Mouse (Mus musculus): ENCODE data around the gene Krt83. TPM values are rescaled to one million over a fixed set of nuclear protein-coding genes. Genes with fewer than 3 reads are reported as not detected.
"Not testable (repeated sequence)": the region's sequence is repeated elsewhere in the genome, so short reads cannot be mapped to it uniquely, and the experiment has no call there.

Gene Krt83
- total RNA-seq (2021), result not detected
- long read RNA-seq, experiment 1, result 0 reads
- long read RNA-seq, experiment 2, result 0 reads

DNA sequence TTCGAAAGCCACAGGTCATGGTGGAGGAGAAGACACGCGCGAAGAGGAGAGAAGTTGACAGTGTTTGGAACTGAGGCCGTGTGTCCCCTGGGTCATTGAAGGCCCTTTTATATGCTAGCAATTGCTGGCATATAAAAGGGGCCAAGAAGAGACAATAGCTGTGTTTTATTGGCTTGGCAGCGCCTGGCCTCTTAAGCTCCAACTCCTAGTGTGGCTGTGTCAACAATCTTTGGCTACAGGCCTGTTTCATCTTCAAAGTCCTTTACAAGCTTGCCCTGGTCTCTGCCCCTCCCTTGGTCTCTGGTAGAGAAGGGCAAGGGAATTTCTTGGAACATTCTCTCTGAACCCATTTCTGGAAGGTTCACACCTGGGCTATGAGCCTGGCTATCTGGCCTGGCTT lies at the start of gene Krt83:
TSS of gene Krt83 (minus strand) at position 82 of the 400 bp plus-strand sequence.
- intact Hi-C loops (cut with DNase I), result no loop called here
- no peak for DNase-seq

DNA sequence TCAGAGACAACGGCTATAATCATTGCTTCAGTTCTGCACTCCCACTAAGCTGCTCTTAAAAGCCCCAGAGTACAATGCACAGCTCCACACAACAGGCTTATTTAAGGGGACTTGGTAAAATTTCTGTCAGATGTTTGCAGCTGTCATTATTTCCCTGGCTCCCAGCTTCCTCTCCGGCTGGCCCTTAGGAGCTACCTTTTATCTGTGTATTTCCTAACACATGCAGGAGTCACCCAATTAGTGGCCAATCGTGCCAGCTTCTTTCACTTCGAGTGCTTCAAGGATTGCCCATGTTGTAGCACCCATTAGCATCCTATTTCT lies 47.2 kb upstream of the Krt83 start:
- no peak for DNase-seq

DNA sequence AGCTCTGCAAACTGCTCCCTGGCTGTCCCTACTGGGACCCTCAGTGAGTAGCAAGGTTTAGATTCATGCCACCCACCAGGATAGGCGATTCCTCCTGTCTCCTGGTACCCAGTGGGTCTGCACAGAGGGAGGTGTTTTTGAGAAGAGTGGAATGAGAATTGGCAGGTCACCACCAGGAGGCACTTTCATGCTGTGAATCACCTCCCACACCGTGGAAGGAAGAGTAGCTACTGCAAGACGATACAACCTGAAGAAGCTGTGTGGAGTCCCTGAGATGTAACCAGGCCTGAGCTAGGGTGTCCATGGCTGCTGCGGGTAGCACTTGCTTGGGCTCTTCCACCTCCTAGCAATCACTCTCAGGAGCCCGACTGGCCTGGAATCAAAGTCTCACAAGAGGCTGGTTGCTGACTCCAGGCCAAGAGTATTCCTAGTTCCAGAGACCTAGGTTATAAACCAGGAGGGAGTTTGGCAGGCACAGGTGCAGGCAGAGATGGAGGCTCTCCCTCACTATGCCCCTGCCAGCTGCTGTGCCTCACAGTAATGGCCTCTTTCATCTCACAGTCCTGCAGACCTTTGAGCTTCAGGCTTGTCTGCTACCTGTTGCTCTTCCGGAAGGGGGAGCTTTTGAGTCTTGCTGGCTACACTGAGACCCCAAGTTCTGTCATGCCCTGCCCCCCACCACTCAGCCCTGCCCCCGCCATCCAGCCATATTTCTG lies 46.7 kb upstream of the Krt83 start:
- no peak for DNase-seq

More for the DNA sequence above, 47.2 kb upstream of the Krt83 start:
- intact Hi-C loops (cut with DNase I), result loop anchor here (5.0 kb wide), 1 partner anchor 234 kb away; no protein-coding TSS in a partner anchor

DNA sequence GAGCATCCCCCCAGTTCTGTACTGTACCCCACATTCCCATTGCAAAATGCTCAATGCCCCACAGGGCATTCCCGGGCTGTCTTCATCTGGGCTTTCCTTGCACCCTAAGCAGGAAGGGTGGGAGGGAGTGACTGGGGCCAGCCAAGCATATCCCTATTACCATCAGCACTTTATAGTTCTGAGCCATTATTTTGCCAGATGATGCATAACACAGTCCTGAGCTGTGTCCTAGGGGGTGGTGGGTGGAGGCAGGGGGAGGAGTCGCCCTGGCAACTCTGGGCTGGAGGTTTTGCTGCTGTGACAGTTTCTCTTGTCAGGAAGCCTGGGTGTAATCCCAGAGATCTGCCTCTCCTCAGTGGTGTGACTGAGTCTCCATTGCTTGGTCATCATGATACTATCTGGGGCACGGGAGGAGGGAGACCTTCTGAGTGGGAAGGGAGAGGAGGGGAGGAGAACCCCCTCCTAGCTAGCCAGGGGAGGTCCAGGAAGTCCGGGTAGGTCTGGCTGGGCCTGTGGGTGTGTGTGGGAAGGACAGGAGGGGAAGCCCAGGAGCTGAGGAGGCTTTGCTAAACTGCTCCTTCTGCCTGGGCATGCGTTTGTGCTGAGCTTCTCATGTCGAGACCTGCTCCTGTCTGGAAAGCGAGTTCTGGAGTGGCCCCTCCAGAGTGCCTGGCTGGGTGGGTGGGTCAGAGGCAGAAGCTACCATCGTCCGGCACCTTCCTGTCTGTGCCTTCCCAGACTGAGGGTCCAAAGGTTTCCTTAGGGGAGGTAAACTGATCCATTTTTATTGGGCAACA lies 44.9 kb upstream of the Krt83 start:
- no peak for DNase-seq
- intact Hi-C loops (cut with DNase I), result loop anchor here (5.0 kb wide), 1 partner anchor 236 kb away; no protein-coding TSS in a partner anchor

More for the DNA sequence above, 46.7 kb upstream of the Krt83 start:
- intact Hi-C loops (cut with DNase I), result loop anchor here (5.0 kb wide), 1 partner anchor 234 kb away; no protein-coding TSS in a partner anchor

DNA sequence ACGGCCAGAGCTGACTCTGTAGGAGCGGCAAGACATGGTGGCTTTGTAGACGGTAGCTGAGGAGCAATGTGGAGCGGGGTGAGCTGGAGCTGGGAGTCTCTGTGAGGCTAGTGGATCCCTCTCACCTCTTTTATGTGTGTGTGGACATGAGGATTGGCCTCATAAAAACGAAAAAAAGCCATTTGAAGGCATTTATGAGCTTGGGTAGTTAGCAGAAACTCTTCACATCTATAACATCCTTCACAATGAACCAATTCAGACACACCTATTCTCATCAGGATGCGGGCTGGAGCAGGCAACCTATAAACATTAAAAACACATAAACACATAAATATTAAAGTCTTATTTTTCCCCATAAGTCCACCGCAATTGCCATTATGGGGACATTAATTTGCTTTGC lies 41.4 kb upstream of the Krt83 start, which contains the start of gene Krt84:
TSS of gene Krt84 (minus strand) at position 101 of the 400 bp plus-strand sequence.
- no peak for DNase-seq
- intact Hi-C loops (cut with DNase I), result no loop called here

DNA sequence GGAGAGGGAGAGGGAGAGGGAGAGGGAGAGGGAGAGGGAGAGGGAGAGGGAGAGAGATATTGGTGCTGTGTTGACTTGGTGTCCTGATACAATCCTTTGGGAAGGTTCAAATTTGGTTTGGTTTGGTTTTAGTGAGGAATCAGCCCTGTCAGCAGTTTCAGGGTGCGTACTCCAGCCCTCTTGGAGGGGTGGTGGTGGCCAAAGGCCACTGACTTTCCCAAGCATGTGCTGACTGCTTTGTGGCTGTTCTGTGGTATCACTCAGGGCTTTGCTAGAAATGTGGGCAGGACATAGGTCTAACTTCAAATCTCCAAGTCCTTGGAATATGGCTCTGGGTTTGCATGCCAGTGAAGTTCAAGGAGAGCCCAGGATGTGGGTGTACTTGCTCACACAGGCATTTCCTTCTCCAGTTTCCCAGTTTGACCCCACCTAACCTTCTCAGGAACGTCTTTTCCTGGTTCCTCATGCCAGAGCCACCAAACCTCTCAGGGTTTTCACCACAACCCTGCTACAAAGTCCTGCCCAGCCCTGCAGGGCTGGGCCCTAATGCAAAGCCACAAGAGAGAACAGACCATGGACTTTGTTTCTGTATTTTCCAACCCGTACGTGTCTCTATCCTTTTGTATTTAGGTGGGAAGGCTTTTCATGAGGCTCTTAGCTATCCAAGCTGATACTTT lies 31.4 kb upstream of the Krt83 start:
- intact Hi-C loops (cut with DNase I), result loop anchor here (5.0 to 10.0 kb wide), 2 partner anchors 450 to 542 kb away; no protein-coding TSS in a partner anchor

DNA sequence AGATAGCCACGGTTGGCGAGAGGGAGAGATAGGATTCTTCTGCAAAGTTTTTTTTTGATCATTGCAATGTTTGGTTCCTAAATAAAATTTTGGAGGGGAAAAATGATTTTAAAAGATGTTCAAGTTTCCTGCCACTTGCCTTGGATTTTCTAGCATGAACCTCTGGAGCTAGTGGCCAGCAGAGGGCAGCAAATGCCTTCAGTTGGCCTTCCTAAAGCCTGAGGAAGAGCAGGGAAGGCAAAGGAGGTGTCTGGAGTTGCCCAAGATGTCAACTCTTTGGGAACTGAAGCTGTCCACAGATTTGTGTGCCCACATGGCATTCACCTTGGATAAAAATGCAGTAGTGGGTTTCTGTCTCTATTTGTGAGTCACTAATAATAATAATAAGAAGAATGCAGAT lies 28.5 kb upstream of the Krt83 start:
- intact Hi-C loops (cut with DNase I), result loop anchor here (2.0 to 10.0 kb wide), 4 partner anchors 179 to 545 kb away; no protein-coding TSS in a partner anchor

More for the DNA sequence above, 31.4 kb upstream of the Krt83 start:
- no peak for DNase-seq

DNA sequence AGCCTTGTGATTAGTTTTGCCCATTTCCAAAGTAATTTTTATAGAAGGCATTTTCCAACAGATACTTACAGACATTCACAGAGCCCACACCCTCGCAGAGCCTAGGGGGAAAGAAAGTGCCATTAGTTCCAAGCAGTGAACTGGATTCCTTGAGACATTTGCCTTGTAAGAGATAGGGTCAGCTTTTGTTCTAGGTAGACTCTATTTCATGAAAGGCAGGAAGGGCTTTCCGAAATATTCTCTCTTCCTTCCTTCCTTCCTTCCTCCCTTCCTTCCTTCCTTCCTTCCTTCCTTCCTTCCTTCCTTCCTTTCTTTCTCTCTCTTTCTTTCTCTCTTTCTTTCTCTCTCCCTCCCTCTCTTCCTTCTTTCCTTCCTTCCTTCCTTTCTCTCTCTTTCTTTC lies 25.8 kb upstream of the Krt83 start, which contains the start of gene Gm49425:
TSS of gene Gm49425 (minus strand) at position 101 of the 400 bp plus-strand sequence.
- DNase-seq, result not testable (repeated sequence)
- intact Hi-C loops (cut with DNase I), result loop anchor here (2.0 kb wide), 1 partner anchor 84 kb away; no protein-coding TSS in a partner anchor

More for the DNA sequence above, 28.5 kb upstream of the Krt83 start:
- peak; percentile 50 to 58 for DNase-seq

DNA sequence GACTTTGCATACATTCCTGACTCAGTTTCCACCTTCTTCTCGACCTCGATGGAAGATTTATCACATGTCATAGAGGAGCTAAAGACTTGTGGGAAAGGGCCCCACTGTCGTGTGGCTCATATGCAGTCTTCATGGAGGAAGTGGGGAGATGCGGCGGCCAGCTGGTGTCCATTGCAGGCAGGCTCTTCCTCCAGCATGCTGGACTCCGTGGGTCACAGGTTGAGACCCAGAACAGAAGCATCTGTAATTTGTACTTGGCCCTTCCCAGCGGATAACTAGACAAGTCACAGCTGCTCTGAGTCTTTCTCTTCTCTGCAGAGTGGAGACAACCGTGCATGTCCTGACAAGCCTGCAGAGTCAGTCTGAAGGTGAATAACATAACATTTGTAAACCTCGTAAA lies 16.9 kb upstream of the Krt83 start:
- intact Hi-C loops (cut with DNase I), result no loop called here
- no peak for DNase-seq

DNA sequence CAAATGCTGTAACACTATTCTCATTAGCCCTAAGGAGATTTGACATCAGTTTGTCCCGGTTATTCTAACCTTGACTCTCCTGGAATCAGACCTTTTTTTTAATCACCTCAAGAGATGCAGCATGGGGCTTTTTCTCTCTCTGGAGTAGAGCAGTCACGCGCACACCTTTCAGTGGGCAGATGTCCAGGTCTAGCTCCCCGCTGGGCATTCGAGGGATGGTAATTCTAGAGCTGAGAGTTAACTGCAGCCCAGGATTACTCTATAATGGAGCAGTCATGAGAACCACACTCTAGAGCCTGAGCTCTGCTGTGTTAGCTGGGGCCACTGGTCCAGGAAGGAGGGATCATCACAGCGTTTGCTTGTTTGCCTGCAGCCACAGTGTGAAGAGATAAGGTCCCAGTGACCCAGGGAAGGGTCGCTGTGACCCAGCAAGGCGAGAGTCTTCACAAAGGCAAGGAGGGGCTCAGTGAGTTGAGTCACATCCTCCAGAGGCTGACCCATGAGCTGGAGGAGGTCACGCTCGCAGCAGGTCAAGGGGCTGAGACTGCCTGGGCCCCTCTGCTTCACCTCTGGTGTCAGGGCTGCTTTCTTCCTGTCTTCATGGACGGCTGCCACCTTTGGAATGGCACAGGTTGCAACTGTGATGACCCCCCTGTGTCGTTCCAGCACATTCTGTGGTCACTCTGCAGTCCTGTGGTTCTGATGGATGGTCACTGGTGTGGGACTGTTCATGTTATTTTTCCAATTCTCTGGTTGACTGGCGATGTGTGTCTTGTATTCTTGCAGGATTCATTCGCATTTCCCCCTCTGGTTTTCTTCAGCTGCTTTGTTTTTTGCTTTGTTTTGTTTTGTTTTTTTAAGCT lies 15.8 kb upstream of the Krt83 start:
- no peak for DNase-seq
- intact Hi-C loops (cut with DNase I), result no loop called here

DNA sequence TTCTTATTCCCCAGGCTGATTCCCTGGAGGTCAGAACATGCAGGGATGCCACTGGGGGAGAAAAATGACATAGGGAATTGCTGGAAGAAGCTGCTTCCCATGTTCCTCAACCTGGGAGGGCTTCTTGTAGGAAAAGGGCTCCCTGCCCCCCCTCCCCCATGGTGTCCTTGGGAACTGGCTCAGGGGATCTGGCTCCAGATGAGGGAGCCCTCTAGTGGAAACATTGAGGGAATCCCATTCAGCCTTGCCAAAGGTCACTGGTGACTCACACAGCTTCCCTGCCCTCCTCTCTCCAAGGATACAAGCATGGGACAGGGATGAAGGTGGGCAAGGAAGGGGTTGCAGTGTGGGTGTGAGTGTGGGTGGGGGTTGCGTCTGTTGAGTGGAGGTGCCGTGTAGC lies 5.9 kb upstream of the Krt83 start:
- intact Hi-C loops (cut with DNase I), result loop anchor here (5.0 kb wide), 1 partner anchor 155 kb away; no protein-coding TSS in a partner anchor
- DNase-seq, result no peak

DNA sequence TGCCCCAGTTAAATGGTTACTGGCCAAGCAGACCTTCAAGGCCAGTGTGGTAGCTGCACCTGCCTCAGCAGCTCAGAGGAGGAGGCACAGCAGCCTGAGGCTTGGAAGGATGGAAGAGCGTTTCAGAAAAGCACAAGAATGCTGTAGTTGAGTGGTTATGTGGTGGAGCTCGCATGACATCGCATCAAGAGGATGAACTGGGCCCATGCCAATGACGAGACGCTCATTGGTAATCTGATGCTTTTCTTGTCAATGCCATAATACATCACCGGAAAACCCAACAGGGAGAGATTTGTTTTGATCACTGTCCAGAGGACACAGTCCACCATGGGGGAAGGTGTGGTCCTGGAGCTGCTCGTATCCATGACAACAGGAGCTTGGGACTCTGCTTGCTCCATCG lies 4.0 kb upstream of the Krt83 start:
- DNase-seq, result no peak
- intact Hi-C loops (cut with DNase I), result loop anchor here (5.0 kb wide), 1 partner anchor 153 kb away; no protein-coding TSS in a partner anchor

DNA sequence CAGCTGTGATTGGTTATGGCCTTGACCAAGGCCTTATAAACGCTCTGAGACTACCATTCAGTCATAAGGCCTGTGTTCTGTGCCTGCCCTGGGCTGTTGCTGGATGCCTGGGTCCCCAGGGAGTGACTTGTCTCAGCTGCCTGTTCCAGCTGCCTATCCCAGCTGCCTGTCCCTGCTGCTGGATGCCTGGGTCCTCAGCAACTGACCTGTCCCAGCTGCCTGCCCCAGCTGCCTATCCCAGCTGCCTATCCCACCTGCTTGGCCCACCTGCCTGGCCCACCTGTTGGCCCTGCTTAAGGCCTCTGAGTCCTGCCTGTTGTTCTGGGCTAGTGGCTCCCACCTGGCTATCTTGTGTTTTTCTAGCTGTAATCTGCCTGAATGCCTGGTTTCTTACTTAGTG lies 2.9 kb upstream of the Krt83 start:
- intact Hi-C loops (cut with DNase I), result no loop called here
- no peak for DNase-seq

DNA sequence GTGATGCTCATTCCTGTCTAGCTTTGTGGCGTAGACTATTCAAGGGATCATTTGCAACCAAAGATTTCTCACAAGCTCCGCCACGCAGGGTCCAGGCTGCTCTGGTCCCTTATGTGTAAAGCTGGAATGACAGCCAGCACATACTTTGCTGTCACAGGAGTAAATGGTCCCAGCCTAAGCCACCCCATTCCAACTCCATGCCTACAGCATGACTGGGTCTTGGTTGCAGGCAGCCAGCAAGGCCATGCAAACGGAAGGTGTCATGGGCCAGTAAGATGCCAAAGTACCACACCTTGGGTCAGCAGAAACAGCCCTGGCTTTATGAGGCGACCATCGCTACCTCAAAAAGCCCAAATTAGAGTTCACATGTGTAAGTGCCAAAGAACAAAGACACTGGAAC lies 2.4 kb upstream of the Krt83 start:
- intact Hi-C loops (cut with DNase I), result no loop called here
- DNase-seq, result no peak

DNA sequence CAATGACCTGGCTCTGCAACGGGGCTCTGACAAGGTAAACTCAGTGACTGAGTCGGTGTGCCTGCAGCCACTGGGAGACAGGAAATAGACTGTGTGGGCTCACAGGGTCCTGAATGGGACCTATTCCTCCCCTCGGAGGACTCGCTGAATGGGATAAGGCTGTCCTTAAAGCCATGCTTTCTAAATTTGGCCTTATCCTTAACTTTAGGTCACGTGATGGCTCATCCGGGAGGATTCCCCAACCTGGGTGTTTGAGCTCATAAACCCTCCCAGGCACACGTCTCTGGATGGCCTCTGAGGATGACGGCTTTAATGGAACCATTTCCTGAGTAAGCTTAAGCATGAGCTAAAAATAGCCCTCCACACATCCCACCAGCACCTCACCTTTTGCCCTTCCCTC lies 1.4 kb upstream of the Krt83 start:
- intact Hi-C loops (cut with DNase I), result no loop called here
- DNase-seq, result no peak

DNA sequence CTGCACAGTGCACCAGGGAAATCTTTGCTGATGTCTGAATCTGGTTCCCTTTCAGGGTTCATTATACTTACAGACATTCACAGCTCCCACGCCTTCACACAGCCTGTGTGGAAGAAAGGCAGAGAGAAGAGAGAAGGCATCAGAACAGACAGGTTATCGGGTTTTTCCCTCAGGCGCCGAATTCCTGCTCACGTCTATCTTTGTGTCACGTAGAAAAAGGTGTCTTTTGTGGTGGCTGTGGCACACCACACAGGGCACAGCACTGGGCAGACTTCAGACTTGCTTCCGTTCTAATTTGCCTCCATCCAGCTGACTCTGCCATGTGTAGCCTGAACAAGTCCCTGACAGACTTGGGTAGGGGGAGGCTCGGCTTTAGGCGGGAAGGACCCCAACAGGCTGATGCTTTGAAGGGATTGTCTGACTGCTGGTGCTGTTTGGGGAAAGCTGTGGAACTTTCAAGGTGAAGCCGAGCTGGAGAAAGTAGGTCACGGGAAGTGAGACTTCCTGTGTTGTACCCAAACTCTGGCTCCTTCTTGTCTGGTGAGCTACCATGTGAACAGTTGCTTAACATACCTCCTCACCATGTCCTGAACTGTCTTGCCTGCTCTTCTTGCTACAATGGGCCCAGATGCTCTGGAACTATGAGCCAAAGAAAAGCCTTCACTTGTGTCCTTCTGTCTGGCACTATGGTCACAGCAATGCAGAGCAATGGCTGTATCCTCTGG lies 5.2 kb downstream of the Krt83 start:
- no peak for DNase-seq
- intact Hi-C loops (cut with DNase I), result no loop called here

DNA sequence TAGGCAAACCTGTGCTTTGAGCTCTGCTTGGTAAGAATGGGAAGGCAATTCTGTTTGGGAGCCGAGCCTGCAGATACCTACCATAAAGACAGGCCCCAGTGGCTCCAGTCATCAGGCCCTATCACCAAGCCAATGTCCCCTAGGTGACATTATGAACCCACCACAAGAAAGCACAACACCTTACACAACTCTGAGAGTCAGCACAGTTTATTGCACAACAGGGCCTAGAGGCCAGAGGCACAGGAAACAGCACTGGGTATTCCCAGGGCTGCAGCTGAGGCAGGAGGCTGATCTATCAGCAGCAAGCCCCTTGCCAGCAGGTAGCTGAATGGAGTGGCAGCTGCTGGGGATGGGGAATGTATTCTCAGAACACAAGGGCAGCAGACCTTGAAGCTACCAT lies 6.4 kb downstream of the Krt83 start:
- intact Hi-C loops (cut with DNase I), result no loop called here
- DNase-seq, result no peak

DNA sequence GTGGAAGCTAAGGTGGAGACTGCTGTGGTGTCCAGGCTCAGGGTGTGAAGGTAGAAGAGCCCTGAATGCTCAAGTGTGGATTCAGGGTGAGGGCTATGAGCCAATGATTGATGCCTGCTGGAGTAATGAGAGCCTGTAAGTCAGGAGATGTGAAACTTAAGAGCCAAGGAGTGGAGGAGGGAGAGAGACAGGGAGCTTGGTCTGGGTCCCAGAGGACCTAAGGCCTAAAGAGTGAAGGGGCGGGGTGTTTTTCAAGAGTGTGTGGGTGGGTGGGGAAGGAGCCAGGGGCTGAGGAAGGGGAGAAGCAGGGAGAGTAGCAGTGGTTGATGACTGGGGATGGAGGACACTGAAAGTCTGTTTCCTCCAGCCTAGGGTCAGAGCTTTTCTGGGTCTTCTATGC lies 7.7 kb downstream of the Krt83 start:
- DNase-seq, result no peak
- intact Hi-C loops (cut with DNase I), result no loop called here

DNA sequence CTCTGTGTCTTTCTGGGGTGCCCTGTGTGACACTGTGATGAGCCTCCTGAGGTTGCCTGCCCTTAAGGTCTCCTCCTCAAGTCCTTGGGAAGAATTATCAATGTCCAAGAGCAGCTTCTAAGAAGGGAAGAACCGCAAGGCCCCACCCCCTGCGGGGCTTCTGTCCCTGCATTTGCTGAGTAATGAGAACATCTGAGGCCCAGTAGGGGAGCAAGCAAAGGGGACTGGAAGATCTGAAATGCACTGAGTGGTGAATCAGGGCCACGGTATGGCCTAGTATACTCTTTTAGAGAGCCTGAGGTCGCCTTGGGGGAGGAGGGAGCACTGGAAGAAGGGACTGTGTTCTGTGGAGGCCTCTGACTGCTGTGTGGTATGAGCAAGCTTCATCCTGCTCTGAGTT lies 9.3 kb downstream of the Krt83 start:
- intact Hi-C loops (cut with DNase I), result no loop called here
- no peak for DNase-seq

Measured in gastrocnemius, postnatal 36 days (tissue).